Mouse (Mus musculus) neural tube, embryonic 13.5 days (tissue): ENCODE results near the gene Gm44511. TPM values are rescaled to one million over a fixed set of nuclear protein-coding genes. Genes with fewer than 3 reads are reported as not detected.
"Not testable (repeated sequence)": the region's sequence is repeated elsewhere in the genome, so short reads cannot be mapped to it uniquely, and the experiment has no call there.

Source experiments
- ATAC-seq: fragments of 200-750 bp; cut with Nextera tagmentation; 2 replicates; pipeline ENCODE4 v1.8.0; 2017; ENCODE audit warnings: low read depth, mild to moderate bottlenecking, moderate TSS enrichment, moderate library complexity
- H3K27ac ChIP-seq: fragments of 300-500 bp; sonication (generic); replicated peaks from 2 replicates; pipeline ENCODE4 v1.5.1; 2015; ENCODE audit warnings: moderate library complexity, mild to moderate bottlenecking, inconsistent platforms
- H3K27me3 ChIP-seq: fragments of 300-500 bp; sonication (generic); 2 replicates; pipeline ENCODE4 v1.6.1; 2015; ENCODE audit warnings: mild to moderate bottlenecking, inconsistent platforms
- H3K36me3 ChIP-seq: fragments of 300-500 bp; sonication (generic); 2 replicates; pipeline ENCODE4 v1.6.1; 2015; ENCODE audit warnings: mild to moderate bottlenecking, inconsistent platforms
- H3K4me1 ChIP-seq: fragments of 300-500 bp; sonication (generic); replicated peaks from 2 replicates; pipeline ENCODE4 v1.6.1; 2015; ENCODE audit warnings: inconsistent platforms
- H3K4me2 ChIP-seq: fragments of 300-500 bp; sonication (generic); 2 replicates; pipeline ENCODE4 v1.6.1; 2015; ENCODE audit warnings: inconsistent platforms, mild to moderate bottlenecking, moderate library complexity
- H3K4me3 ChIP-seq: fragments of 300-500 bp; sonication (generic); 2 replicates; pipeline ENCODE4 v1.5.1; 2015; ENCODE audit warnings: mild to moderate bottlenecking, inconsistent platforms
- H3K9ac ChIP-seq: fragments of 300-500 bp; sonication (generic); 2 replicates; pipeline ENCODE4 v1.6.1; 2015; ENCODE audit warnings: moderate library complexity, mild to moderate bottlenecking, inconsistent platforms
- H3K9me3 ChIP-seq: fragments of 300-500 bp; sonication (generic); 2 replicates; pipeline ENCODE4 v1.6.1; 2016; ENCODE audit warnings: inconsistent platforms
- WGBS: fragments of 180-500 bp; shearing (Covaris S2); methylation state at CpG from one replicate; pipeline ENCODE4 v1.1.7; 2015; 5-methylcytosine and 5-hydroxymethylcytosine counted together
- polyA plus RNA-seq: library from polyadenylated mRNA; unstranded; fragments of >200 nt; fragmentation: Nextera tagmentation; extraction: Ambion mirVana; gene quantifications from 2 replicates; pipeline ENCODE4 v1.2.1, GENCODE M21; 2015

Gene Gm44511
- polyA plus RNA-seq, 1 experiment from 2014 or later: not detected

DNA sequence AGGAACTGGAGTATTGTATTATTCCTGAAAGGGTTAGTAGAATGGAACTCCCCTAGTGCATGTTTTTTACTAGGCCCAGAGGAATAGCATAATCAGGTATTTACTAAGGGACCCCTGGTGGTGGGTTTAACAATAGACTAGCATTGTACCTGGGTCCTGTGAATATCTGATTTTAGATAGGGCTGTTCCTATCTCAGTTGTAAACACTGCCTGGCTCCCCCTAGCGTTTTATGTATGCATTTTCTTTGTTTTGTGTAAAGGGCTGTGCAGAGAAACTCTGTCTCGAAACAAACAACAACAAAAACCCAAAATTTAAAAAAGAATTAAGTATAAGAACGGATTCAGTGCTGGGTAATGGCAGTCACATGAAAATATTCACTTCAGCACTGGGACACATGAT is 19.1 kb downstream of the Gm44511 start:
- no peaks in the 10 kb centered on the region for H3K36me3 ChIP-seq
- no peak for ATAC-seq
- H3K9ac ChIP-seq: no peak overlapping the region
- 67% methylated on average over 3 of the region's 3 CpGs for WGBS
- H3K9me3 ChIP-seq: no peaks in the 10 kb centered on the region
- H3K4me2 ChIP-seq: no peak overlapping the region
- no peak overlapping the region for H3K27ac ChIP-seq
- H3K27me3 ChIP-seq: no peaks in the 10 kb centered on the region
- peaks cover 3% of the 10 kb centered on the region; the same call in 1 of the 2 replicates for H3K4me1 ChIP-seq
- H3K4me3 ChIP-seq: no peak overlapping the region

DNA sequence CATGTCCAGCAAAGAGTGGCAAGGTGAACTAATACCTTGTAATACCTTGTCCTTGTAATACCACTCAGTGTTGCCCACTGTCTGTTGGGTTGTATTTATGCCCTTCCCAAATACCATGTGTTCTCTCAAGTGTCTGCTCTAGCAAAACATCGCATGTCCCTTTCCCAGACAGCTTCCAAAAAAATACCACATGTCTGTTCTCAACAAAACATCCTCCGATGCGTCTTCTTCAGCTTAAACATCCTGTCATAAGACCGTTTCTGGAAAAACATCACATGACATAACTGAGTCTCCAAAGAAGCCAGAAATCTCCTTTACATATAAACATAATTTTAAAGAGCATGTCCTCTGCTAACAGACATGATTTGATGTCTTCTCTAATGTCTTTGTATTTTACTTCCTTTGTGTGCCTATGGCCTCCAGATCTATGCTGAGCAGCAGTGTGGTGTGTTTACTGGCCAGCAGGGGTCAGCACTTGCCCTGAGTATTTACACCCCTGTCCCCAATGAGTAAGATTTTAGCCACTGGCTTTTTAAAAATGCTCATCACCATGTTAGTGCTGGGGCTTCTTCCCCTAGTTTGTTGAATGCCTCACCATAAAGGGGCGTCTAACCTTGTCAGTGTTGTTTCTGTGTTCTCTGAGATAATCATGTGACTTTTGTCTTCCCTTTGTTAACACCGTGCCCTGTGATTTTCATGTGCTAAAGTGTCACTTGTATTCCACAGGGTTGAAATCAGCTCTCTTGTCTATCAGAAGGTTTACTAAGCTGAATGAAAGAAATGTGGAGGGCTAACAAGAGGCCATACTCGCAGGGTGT is 21.1 kb downstream of the Gm44511 start:
- not testable (repeated sequence) for H3K9ac ChIP-seq, H3K4me3 ChIP-seq, H3K36me3 ChIP-seq, H3K27me3 ChIP-seq, H3K4me1 ChIP-seq, H3K9me3 ChIP-seq, H3K4me2 ChIP-seq, ATAC-seq
- H3K27ac ChIP-seq: peak overlapping the region; percentile 65
- WGBS: 66% methylated on average over 7 of the region's 7 CpGs

DNA sequence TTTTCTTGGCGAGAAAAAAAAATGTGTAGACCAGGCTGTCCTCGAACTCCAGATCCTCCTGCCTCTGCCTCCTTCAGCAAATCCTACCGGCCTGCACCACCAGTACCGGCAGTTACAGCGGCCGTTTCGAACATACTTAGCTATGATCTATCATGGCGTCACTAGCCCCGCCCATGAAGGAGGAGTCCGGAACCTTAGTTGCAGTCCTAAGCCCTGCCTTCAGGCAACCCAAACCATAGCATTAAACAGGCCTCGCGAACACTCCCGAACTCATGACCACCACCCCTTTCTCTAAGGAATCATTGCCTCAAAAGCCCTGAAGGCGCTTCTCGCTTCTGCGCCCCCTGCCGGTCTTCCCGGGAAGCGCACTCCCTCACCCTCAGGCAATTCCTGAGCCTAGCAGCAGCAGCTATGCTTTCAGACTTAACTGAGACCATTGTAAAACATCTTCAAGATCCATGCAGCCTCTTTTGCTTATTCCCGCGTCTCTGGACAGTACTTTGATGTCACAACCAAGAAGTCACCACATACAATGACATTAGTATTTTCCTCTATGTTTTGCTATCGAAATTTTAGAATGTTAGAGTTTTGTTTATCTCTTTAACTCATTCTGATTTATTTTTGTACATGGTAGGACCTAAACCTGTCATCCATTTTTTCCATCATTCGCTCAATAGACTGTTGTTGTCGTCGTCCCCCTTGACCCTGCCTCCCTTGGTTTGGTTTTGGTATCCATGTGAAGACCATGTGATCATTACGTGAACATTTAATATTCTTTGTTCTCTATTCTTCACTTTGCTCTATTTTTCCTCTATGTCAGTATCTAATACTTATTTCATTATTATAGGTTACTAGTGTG is 22.9 kb downstream of the Gm44511 start:
- ATAC-seq: peak; percentile 90
- Histone ChIP-seq H3K9me3 (no peaks in the 10 kb centered on the region), H3K27me3 (no peaks in the 10 kb centered on the region), H3K9ac (peak overlapping the region; percentile 68; the same call in 1 of the 2 replicates), H3K4me1 (peaks cover 8% of the 10 kb centered on the region), H3K36me3 (no peaks in the 10 kb centered on the region), H3K27ac (peak overlapping the region; percentile 88), H3K4me3 (peak overlapping the region; percentile 45), H3K4me2 (peak overlapping the region; percentile 62)
- 6% methylated on average over 26 of the region's 26 CpGs for WGBS

DNA sequence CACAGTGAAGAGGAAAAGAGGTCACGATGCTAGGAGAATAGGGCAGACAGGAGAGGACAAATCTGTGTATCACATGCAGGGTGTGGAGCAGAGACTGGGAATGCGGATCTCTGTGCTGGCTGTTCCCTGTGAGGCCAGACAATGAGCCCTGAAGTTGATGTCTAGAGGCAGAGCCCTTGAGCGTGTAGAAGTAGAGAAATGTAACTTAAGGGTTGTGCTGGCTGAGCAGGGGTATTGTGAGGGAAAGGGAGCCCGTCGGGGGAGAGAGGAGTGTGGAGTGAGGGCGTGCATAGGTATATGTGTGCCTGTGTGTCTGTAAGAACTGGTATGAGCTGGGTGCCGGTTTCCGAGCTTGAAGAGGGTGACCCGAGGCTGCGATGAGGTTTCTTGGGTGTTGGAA is 23.6 kb downstream of the Gm44511 start:
- Histone ChIP-seq H3K4me2 (peak overlapping the region; percentile 62), H3K9me3 (no peaks in the 10 kb centered on the region), H3K27me3 (no peaks in the 10 kb centered on the region), H3K4me1 (peaks cover 15% of the 10 kb centered on the region), H3K36me3 (no peaks in the 10 kb centered on the region), H3K4me3 (peak overlapping the region; percentile 45), H3K9ac (peak overlapping the region; percentile 68), H3K27ac (peak overlapping the region; percentile 88)
- peak; percentile 42 for ATAC-seq
- WGBS: 12% methylated on average over 10 of the region's 10 CpGs

DNA sequence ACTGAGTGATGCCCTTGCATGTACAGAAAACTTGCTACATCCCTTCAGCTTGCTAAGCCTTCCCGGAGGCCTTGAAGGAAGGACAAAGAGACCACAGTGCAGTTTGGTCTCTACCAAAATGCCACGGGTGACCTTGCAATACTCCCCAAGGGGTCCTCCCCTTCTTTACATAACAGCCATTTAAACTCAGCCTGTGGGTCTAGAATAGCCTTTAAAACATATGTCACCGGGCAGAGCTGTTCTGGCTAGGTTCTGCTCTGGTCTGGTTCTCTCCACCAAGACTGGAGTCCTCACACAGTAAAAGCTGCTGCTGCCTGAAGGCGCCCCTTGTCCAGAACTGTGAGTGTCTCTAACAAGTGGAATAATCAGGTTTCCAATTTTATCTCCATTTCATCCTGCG is 25.4 kb downstream of the Gm44511 start:
- not testable (repeated sequence) for H3K27me3 ChIP-seq, H3K9ac ChIP-seq, H3K27ac ChIP-seq, H3K4me2 ChIP-seq, ATAC-seq, H3K9me3 ChIP-seq, H3K36me3 ChIP-seq, H3K4me3 ChIP-seq
- WGBS: 72% methylated on average over 5 of the region's 5 CpGs
- H3K4me1 ChIP-seq: peaks cover 17% of the 10 kb centered on the region

DNA sequence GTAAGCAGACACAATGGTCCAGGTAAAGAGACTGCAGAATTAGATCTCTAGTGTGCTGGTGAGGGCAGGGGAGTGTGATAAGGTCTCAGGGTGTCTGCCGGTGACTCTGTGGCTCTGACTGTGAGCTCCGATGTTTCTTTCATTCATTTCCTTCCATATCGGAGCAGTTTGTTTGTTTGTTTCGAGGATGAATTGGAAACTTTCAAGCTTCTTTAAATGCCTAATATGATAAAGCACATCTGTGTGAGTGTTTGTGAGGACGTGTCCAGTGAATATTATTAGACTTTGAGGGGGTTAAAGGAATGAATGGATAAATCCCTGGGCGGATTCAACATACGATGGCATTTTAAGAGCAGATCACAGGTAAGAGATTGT is 26.2 kb downstream of the Gm44511 start:
- H3K9me3 ChIP-seq: no peaks in the 10 kb centered on the region
- H3K36me3 ChIP-seq: no peaks in the 10 kb centered on the region
- ATAC-seq: no peak
- 24% methylated on average over 7 of the region's 7 CpGs for WGBS
- peak overlapping the region; percentile 89 for H3K27ac ChIP-seq
- peaks cover 17% of the 10 kb centered on the region for H3K4me1 ChIP-seq
- H3K9ac ChIP-seq: peak overlapping the region; percentile 74
- H3K4me2 ChIP-seq: peak overlapping the region; percentile 54
- H3K4me3 ChIP-seq: peak overlapping the region; percentile 62
- no peaks in the 10 kb centered on the region for H3K27me3 ChIP-seq

DNA sequence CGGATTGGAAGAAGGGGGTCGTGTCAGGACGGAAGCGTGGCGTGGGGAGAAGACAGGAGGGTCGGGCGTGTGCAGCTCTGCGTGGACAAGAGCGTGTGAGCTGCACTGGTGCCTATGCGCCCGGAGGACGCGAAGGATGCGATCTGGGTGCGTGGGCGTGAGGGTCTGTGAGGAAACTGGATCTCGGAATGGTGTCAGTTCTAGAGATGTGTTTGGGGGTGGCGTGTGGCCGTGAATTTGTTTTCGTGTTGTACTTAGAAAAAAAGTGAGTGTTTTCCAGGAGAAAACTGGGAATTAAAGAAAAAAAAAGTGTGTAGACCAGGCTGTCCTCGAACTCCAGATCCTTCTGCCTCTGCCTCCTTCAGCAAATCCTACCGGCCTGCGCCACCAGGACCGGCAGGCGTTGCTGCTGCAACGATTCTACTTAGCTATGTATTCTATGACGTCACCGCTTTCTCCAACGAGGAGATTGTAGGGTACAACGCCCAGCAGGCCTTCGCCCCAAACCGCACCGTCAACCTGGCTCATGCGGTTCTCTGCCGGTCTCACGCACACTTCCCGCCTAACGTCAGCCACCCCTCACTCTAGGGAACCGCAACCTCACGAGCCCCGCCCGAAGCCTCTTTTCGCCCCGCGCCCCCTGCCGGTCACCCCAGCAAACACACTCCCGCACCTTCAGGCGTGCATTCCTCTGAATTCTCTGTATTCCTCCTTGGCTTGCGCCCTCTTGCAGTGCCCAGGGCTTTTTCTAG is 26.8 kb downstream of the Gm44511 start:
- peak overlapping the region; percentile 74 for H3K9ac ChIP-seq
- H3K27ac ChIP-seq: peak overlapping the region; percentile 89
- not testable (repeated sequence) for H3K27me3 ChIP-seq, H3K36me3 ChIP-seq, H3K9me3 ChIP-seq
- peaks cover 17% of the 10 kb centered on the region for H3K4me1 ChIP-seq
- WGBS: under 1% methylated on average over 49 of the region's 49 CpGs
- H3K4me3 ChIP-seq: peak overlapping the region; percentile 62
- ATAC-seq: peak; percentile 82
- peak overlapping the region; percentile 64 for H3K4me2 ChIP-seq

DNA sequence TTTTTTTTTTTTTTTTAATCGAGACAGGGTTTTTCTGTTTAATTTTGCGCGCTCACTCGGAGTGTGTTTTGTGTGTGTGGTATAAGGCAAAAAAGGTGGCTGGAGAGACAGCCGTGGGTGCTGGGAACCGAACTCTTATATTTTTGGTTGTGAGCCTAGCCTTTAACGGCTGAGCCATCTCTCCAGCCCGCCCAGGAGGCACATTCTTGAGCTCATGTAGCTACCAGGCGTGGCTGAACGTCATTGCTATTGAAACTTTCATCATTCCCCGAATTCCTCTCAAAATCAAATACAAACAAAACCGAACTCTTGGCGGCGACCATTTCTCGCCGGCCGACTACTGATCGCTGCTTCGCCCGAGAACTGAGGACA is 27.4 kb downstream of the Gm44511 start:
- Histone ChIP-seq H3K4me2 (peak overlapping the region; percentile 64), H3K27ac (peak overlapping the region; percentile 89), H3K4me3 (peak overlapping the region; percentile 62), H3K9ac (peak overlapping the region; percentile 74), H3K4me1 (peaks cover 17% of the 10 kb centered on the region)
- WGBS: under 1% methylated on average over 20 of the region's 20 CpGs
- H3K27me3 ChIP-seq, H3K9me3 ChIP-seq, H3K36me3 ChIP-seq: not testable (repeated sequence)
- ATAC-seq: peak; percentile 38

DNA sequence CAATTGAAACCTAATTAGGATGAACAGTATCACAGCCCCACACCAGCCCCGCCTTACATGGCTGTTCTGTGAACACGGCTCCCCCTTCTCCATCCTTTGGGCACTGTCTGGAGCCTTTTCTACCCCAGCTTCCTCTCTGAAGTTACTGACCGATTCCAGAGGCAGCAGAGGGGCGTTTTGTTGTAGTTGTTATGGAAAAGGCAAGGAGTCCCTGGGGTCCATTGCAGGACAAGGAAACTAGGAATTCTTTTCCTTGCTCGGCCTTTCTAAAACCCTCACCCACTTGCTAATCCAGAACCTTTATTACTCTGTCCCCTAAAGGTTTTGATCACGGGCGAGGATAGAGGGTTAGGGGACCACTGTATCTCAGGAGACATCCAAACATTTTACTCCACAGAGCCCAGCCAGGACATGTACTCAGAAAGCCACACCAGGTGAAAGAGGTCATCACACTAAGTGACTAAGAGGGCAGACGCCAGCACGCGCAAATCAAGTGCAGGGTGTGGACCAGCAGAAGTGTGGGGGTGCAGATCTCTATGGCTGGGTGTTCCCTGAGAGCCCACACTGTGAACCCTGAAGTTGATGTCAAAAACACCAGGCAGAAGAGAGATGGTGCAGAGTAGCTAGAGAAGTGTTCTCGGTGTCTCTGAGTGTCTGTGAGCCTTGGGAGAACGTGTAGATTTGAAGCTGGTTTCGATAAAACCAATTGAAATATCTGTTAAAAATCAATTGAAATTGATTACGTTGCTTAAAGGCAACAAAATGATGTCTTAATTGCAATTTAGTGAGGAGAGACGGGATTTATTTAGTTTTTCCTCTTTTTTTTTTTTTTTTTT is 28.0 kb downstream of the Gm44511 start:
- Histone ChIP-seq H3K4me2 (peak overlapping the region; percentile 64), H3K27ac (peak overlapping the region; percentile 46)
- WGBS: 12% methylated on average over 15 of the region's 15 CpGs

DNA sequence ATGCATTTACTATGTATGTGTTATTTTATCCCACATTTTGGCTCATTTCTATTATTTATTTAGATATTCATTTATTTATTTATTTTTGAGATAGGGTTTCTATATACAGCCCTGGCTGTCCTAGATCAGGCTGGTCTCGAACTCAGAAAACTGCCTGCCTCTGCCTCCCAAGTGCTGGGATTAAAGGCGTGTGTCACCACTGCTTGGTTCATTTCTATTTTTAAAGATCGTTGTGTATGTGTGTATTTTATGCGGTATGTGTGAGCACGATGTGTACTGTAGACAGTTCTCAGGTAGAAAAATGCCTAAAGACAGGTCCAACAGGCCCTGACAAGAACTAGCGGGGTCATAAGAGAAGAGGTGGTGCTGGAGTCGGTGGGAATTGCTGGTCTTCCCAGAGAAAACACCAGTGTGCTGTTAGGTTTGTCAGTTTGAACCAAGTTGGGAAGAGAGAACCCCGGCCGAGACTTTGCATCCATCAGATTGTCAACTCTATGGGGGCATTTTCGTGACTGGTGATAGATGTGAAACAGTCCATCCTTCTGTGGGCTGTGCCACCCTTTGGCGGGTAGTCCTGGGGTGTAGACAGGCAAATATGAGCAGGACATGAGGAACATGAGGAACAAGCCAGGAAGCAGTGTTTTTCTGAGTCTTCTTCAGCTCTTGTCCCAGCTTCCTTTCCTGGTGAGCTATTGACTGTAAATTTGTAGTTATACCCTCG is 28.8 kb downstream of the Gm44511 start:
- H3K27me3 ChIP-seq: no peaks in the 10 kb centered on the region
- peak overlapping the region; percentile 62 for H3K4me3 ChIP-seq
- 77% methylated on average over 12 of the region's 12 CpGs for WGBS
- H3K36me3 ChIP-seq: no peaks in the 10 kb centered on the region
- H3K9me3 ChIP-seq: no peaks in the 10 kb centered on the region
- no peak for ATAC-seq
- H3K27ac ChIP-seq: peak overlapping the region; percentile 46; the same call in 1 of the 2 replicates
- peak overlapping the region; percentile 64 for H3K4me2 ChIP-seq
- peaks cover 14% of the 10 kb centered on the region for H3K4me1 ChIP-seq
- no peak overlapping the region for H3K9ac ChIP-seq

More for the DNA sequence above, 28.0 kb downstream of the Gm44511 start:
- no peak for ATAC-seq
- peak overlapping the region; percentile 62 for H3K4me3 ChIP-seq
- no peaks in the 10 kb centered on the region for H3K27me3 ChIP-seq
- peaks cover 17% of the 10 kb centered on the region for H3K4me1 ChIP-seq
- peak overlapping the region; percentile 60 for H3K9ac ChIP-seq
- H3K36me3 ChIP-seq: no peaks in the 10 kb centered on the region
- no peaks in the 10 kb centered on the region for H3K9me3 ChIP-seq
